Mouse (Mus musculus) hindlimb bud, embryonic 11.5 days (tissue): ENCODE measurements around the gene Sde2.
A peak's percentile ranks its signal among the peaks of the same experiment; 100 is the strongest.

Experiments used
- DNase-seq: peaks from one replicate; pipeline ENCODE4 v3.0.0-alpha.2; 2012; ENCODE audit warnings: low read depth, low spot score; ENCODE audit errors: extremely low spot score

The Sde2 gene

DNA sequence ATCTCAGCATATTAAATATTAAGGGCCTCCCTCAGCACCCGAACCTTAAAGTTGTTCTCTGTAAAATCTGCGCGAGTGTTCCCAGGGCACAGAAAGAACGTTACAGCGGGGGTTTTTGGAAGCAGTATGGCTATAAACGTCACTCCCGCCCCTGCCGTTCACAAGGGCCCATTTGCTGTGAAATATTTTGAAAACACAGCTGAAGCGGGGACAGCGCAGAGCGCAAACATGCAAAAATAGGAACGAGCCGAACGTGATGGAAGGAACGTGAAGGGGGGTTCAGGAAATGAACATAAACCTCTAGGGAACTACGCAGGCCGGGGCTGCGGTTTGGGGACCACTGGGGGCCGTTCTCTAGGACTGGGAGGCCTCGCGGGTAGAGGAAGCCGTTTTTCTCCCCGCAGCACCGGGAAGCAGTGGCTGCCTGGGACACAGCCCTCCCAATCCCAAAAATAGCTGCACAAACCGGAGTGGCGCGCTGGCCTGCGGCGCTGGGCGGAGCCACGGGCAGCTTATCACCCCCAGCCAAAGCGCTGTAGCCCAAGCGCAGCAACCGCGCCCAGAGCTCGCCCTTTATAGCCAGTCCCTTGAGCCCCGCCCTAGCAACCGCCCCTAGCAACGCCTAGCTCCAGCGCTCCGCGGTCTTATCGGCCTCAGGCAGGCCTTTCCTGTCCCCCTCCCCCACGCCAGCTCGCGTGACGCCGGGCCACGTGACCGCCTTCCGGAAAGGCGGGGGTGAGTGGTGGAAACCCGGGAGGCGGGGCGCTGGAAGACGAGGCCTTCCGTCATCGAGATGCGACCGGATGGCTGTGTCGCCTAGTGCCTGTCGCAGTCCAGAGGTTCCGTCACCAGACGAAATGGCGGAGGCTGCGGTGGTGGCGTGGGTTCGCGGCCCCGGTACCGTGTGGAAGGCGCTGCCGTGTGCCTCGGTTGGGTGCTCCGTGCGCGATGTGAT, at the start of gene Sde2:
Gene Sde2 (plus strand): TSS at position 812 of the 955 bp plus-strand sequence.
- peak; percentile 99 for DNase-seq

DNA sequence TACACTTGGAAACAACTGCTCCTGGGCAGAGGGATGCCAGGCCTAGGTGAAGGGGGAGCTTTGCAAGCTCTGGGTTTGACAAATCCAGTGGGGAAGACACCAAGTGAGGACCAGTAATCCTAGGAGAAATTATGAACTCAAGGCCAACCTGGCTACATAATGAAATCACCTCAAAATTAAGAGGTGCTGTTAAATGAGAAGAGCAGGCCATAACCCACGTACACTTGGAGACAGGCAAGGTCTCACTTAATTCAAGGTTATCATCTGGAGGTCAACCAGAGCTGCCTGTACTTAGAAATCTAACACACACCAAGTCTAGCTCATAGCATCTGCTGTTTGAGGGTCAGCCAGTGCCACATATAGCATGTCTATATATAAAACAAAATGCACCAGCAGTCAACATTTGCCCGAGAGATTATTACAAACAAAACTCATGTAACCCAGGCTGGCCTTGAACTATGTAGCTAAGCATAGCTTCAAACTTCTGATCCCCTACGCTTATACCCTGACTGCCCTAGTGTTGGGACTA, 49.4 kb upstream of the Sde2 start:
- DNase-seq = no peak

DNA sequence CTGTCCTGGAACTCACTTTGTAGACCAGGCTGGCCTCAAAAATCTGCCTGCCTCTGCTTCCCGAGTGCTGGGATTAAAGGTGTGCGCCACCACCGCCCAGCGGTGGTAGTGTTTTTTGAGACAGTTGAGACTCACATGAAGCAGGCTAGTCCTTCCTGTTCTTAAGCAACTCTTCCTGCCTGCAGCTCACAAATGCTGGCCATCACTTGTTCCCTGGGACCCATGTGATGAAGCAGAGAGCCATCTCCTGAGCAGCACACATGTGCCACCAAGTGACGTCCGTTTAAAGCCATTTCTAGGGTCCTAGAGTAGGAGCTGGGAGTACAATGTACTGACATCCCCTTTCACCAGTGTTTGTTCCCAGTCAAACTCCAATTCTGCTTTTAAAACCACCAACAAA, 47.0 kb upstream of the Sde2 start:
- DNase-seq = no peak

DNA sequence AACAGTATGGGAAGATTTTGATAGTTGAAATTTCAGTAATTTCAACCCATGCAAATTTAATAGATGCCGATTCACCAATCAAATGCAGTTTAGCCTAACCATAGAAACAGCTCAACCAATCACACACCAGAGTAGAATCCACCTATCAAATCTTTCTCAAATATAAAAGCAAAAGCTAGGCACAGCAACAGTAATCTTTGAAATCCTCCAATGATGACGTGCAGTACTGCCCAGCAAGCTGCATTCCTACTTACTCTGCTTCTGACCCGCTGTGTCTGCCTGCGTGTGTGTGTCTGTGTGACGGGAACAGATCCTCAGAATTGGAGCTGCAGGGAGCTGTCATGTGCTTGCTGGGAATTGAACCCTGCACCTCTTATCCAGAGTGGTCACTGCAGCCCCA, 42.1 kb upstream of the Sde2 start:
- DNase-seq = no peak

DNA sequence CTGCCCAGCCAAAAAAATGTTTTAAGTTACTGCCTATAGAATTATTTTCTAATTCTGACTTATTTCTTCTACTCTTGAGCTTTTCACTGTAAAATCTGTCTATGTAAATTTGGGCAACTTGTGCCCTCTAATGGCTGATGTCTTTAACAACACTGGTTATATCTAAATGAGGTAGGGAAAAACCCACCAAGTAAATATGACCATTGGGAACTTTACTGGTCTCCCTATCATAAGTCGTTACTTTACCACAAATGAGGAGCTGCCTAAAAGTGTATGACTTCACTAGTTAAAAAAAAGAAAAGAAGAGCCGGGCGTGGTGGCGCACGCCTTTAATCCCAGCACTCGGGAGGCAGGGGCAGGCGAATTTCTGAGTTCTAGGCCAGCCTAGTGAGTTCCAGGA, 40.0 kb upstream of the Sde2 start:
- no peak for DNase-seq

DNA sequence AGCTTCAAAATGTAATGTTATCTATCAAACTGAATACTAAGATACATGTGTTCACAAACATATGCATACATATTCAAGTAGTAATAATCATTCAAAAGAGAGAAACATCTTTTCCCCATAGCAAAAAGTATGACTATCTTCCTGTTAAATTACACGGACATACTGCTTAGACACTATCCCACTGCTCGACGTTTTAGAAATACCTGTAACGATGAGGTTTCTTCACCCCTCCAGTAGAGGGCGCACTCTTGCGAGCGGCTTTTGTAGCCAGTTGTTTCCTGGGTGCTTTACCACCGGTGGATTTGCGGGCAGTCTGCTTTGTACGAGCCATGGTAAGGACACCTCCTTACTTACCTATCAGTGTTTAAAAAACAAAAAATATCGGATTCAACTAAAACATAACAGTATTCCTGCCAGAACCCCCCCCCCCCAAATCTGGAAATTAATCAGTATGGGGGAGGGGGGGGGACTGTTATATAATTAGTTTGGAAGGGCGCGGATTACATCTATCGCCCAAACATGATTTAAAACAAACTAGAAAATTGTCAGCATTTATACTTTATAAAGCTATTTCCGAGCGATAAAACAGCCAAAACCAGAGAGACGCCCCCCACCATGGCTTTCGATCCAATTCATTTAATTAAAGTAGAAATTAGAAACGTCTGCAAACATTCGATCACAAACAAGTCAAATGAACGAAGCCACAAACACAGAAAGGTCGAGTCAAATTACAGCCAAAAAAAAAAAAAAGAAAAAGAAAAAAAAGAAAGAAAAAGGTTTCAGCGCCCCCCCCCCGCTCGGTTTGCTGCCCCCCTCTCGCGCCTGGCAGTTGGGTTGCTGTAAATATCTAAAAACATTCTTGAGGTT, 39.1 kb upstream of the Sde2 start:
- DNase-seq = no peak

DNA sequence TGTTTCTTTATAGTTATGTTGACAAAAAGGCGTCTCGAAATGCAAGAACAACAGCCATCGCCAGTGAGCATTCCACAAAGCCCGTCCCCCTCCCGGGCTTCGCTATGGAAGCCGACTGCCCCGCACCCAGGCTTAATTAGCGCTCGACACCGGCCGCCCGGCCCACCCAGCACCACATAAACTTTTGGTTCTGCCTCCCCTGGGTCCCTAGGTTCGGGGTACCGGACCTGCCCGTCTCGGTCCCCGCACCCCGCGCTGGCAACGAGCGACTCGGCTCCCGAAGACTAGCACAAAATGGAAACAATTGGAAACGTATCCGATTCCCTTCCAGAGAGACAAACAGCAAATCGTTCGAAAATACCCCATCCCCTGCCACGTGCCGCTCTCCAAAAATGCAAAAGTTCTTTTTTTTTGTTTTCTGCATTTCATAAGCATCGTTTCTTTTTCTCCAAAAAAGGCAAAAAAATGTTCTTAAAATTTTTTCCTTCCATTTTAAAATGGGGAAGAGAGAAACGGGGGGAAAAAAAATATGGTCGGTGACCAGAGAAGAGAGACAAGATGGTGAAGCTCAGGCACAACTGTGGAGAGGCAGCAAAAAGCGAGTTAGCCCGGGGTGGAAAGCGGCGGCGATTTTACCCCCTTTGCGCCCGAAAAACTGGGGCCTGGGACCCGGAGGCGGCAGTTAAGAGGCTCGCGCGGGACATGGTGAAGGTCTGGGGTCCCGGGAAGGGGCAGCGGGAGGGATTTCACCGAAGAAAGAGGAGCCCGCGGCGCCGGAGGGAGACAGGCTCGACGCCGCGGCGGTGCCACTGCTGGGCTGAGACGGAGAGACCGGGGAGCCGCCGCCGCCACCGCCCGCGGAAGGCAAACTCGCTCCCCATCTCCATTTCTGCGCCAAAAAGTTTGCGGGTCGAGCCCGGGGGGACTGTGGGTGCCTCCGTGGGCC, 38.2 kb upstream of the Sde2 start:
- DNase-seq = no peak

DNA sequence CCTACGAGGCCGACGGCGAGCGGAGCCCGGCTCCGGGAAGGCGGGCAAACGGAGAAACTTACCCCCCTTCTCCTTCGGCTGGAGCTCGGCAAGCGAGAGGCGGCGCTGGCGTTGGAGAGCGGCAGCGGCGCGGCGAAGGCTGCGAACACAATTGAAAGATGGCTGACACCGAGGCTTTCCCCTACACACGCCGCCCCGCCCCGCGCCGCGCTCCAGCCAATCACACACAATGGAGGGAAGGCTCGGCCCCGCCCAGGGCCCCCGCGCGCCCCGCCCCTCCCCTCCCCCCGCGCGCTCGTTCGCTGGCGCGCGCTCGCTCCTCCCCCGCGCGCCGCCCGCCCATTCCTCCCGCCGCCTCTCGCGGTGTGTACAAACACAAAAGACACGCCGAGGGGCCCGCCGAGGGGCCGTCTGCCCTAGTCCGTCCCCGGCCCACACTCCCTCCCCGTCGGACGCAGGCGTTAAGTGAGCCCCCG, 37.5 kb upstream of the Sde2 start:
- DNase-seq = no peak

DNA sequence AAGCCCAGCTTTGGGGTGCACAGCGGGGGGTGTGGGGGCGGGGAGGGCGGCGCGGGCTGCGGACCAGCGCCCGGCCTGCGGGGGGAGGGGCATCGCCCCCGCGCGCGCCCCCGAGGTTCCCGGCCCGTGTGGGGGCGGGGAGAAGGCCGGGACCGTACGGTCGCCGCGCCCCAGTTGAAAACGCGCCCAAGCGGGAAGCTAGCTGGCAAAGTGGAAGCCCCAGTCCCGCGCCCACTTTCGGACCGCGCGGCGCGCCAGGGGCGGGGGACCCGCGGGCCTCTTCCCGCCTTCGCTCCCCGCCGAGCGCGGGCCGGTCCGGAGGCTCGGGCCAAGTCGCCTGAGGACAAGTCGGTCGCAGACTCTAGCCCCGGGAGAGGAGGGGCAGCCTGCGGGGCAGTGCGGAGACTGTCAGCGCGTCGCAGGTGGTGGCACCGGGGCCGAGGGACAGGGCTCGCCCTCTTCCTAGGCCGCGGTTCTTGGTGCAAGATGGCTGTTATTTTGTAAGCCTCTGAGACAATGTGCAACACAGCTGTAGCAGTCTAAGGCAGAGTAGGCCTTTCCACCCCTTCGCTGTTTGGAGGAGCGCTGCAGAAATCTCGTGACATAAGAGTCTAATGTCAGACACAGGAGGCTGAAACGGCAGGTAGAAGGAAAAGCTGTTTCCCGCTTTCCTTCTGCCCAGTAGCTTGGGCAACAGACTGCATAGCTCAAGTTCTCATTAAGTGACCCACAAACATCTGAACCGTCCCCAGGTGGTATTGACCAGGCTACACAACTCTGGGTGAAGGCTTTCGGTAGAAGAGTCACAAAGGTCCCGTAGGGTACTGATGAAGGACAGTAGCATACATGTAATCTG, 36.8 kb upstream of the Sde2 start, which contains the start of gene H3f3a:
Gene H3f3a (minus strand): TSS at position 59 of the 856 bp plus-strand sequence.
- no peak for DNase-seq

DNA sequence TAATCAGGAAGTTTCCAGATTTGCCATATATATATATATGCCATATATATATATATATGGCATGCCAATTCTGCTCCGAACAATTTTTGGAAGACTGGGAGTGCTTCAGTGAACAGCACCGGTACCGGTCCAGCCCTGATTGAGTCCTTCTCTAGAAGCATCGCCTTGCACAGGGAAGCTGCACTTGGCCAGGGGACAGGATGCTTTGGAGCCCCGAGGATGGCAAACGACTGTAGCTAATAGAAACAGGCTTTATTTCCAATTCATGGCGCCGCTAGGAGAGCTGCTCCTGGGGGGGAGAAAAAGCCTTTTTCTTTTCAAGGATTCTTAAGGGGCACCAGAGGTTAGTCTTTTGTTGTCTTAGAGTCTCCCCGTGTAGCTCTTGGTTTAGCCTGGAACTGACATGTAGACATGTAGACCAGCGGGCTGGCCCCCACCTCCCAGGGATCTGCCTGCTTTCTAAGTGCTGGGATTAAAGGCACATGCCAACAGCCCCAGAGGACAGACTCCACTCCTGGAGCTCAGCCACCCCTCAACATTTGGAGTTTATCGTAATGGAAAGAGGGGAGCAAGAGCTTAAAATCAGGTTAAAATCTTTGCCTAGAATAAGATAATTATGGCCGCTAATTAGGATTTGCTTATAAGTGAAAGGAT, 35.4 kb upstream of the Sde2 start:
- no peak for DNase-seq

DNA sequence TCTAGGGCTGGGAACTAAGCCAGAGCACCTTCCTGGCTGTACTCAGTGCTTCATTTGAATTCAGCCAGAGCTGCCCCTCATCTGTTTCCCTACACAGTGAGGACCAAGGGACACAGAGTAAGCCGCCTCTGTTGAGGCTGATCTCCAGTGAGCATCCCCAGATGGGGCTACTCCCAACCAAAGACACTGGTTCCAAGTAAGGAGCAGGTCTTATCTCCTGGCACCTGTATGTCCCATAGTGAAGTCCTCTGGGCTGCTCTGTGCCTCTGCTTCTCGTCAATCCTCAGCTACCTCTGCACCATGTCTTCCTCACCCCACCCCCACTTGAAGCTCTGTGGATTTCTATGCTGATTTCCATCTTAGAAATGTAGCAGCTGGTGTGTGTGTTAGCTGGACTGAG, 32.9 kb upstream of the Sde2 start:
- DNase-seq = no peak

DNA sequence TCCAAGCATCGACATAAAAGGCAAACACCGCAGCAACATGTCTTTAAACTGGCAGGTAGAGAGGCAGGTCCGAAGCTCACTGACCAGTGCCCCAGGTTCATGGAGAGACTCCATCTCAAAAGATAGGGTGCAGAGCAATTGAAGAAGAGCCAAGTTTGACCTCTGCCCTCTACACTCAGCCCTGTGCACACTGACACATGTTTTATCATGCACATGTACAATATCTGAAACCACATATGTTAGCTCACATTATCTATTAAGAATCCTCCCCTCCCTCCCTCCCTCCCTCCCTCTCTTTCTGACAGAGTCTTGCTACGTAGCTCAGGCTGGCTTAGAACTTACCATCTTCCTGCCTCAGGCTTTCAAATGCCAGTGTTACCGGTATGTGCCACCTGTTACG, 29.8 kb upstream of the Sde2 start:
- no peak for DNase-seq

DNA sequence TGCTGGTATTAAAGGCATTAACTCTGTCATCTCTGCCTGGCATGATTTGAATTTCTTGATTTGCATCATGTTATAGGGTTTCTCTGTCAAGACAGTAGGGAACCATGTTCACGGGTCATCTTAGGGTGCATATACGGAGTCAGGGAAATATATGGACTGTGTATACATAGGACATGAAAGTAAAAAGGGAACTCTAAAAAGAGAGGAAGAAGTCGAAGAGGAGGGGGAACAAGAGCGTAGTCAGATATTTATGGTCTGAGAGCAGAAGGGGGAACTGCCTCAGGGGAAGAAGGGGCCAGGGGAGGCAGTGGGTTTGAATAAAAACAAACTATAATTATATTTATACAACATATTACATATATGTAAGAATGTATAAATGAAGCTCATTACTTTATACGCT, 28.7 kb upstream of the Sde2 start:
- DNase-seq = no peak

DNA sequence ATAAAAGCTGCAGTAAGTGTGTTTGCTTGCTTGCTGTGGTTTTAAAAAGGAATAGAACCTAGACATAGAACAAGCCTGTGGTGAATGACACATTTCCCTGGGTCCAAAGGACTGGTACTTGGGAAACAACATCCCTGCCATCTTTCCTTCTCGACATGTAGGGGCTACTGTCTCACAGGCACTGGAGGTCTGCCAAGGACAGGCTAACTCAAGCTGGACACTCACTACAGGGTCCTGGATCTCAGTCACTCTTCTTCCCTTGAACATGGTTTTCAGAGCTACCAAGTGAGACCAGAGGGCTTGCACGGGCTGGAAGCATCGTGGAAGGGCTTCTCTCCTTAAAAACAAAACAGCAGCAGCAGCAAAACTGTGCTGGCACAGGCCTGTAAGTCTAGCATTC, 27.2 kb upstream of the Sde2 start:
- no peak for DNase-seq

DNA sequence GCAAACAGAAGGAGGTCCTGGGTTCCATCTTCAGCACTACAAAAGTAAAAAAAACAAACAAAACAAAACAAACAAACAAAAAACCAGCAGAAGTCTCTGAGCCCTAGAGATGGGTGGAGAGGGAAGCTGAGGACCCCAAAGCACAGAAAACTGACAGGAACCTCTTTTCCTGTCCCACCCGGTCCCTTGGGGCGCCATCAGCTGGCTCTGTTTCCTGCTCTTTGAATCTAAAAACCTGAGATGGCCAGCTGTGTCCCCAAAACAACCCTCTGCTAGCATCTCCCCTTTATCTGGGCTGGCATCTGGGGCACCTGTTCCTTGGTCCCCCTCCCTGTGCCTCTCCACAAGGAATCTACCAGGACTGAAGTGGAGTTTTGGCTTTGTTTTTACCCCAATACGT, 26.2 kb upstream of the Sde2 start:
- DNase-seq = no peak

DNA sequence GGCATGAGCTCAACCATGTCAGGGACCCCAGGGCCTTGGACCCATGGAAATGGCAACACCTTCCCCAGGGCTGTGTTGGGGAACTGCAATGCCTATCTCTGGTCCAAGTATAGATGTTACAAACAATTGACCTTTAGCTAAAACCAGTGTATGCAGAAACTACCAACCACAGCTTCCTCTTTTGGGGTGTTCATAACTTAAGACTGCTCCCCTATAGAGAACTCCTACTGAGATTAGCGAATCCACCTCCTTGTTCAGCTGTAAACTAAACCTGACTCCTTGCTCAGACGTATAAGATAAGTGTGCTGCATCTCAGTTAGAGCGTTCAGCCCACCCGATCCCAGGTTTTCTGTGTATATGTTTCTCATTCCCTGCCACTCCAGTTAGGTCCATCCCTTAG, 24.3 kb upstream of the Sde2 start:
- no peak for DNase-seq

DNA sequence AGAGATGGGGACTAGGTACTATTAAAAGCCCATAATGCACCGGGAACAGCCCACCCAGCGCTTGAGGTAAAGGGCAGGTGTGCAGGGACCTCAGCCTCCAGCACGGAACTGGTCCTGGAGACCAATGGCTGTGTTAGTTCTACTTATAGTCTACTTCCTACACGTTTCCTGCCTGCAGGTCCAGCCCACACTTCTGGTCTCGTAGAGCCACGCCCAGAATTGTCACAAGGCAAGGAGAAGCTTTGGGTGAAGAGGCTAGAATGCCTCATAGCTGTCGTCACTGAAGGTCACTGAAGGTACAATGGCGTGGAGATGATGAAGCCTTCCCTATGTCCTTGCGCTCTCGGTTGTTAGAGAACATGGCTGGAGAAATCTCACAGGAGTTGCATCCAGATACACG, 21.2 kb upstream of the Sde2 start:
- no peak for DNase-seq

DNA sequence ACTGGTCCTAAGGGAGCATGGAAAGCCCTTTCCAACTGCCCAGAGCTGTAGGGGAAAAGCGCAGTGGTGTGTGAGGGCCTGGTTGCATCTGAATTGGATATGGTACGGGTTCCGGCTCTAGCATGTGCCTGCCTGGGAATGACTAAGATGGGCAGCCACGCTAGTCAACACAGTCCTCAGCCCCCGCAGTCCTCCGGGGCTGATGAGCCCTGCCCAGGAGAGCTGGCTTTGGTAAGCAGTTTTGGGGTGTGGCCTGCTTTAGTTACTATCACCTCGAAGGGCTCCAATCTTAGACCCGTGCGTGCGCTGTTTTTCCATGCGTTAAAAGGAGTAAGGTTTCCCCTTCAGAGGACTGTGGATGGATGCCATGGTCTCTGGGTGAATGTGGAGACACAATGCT, 20.8 kb upstream of the Sde2 start:
- no peak for DNase-seq
